Mouse (Mus musculus): Measurements from ENCODE around the gene Spata2l. TPM values are rescaled to one million over a fixed set of nuclear protein-coding genes. Genes with fewer than 3 reads are reported as not detected.
"Not testable (repeated sequence)": the region's sequence is repeated elsewhere in the genome, so short reads cannot be mapped to it uniquely, and the experiment has no call there.

Gene Spata2l
- polyA plus RNA-seq, 1 experiment = 46.3 TPM

GRCm38 (mm10) chr8:123211876-123212275 lies 24.2 kb downstream of the Spata2l start:
- no peak for DNase-seq (ENCODE audit: extremely low spot score in 1 of 2, low spot score in 1 of 2)

GRCm38 (mm10) chr8:123203571-123203970 lies 32.5 kb downstream of the Spata2l start:
- no peak for DNase-seq (ENCODE audit: extremely low spot score in 1 of 2, low spot score in 1 of 2)

DNA sequence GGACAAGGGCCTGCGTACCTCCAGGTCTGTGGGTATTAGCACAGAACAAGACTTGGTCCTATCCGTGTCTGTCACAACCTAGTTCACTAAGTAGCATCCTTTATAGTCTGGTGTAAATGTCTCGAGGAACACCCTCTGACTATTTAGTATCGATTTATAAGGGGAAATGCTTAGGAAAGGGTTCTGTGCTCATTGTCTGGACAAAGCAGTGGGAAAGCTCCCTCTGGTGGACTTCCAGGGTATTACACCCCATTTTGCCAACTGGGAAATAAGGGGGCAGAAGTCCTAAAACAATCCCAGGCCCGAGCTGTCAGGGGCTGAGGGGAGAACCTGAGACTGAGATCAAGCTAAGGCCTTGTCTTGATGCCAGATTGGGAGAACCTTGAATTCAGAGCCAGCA lies 33.7 kb downstream of the Spata2l start:
- peak in 1 of 2 experiments; percentile 87 for DNase-seq (ENCODE audit: extremely low spot score in 1 of 2, low spot score in 1 of 2)

GRCm38 (mm10) chr8:123199864-123200263 lies 36.2 kb downstream of the Spata2l start:
- DNase-seq (ENCODE audit: extremely low spot score in 1 of 2, low spot score in 1 of 2) = no peak

GRCm38 (mm10) chr8:123197016-123197415 lies 39.0 kb downstream of the Spata2l start:
- not testable (repeated sequence) for DNase-seq (ENCODE audit: extremely low spot score in 1 of 2, low spot score in 1 of 2)

DNA sequence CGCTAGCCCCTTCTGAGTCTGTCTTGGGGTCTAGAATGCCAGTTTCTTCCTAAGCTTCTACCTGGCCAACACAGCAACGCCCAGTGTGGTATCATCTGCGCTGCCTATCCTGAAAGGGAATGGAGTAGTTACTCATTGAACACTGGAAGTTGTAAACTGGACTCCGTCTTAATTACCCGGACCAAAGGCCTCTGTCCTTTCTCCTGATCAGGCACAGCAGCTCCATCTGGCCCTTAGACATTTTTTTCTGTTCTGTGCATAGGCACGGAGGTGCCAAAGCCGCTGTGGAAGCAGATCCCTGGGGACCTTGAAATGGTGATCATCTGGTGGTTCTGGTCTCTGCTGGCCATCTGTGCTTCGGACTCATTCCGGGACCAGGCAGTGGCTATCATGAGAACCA lies 42.3 kb downstream of the Spata2l start:
- no peak for DNase-seq (ENCODE audit: extremely low spot score in 1 of 2, low spot score in 1 of 2)

- DNase-seq (ENCODE audit: extremely low spot score in 1 of 2, low spot score in 1 of 2) = no peak
Measured at GRCm38 (mm10) chr8:123191908-123192307, 44.1 kb downstream of the Spata2l start.

GRCm38 (mm10) chr8:123190678-123191077 lies 45.4 kb downstream of the Spata2l start:
- peak; percentile 46 to 89 for DNase-seq (ENCODE audit: extremely low spot score in 1 of 2, low spot score in 1 of 2)

DNA sequence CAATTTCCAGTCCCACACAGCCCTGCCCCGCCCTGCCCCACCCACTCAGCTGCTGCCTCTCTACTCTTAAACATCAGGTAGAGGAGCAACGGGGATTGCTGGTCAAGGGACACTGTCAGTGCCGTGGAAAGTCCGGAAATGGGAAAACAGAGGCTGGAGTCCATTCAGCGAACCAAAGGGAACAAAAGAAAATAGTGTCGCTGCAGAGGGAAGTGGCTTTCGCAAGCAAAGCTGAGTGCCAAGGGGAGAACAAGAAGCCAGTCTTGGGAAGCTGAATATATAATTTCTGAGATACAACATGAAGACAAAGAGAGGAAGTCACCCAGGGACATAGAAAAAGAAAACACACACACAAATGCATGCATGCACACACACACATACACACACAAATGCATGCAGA lies 47.2 kb downstream of the Spata2l start:
- DNase-seq (ENCODE audit: extremely low spot score in 1 of 2, low spot score in 1 of 2) = no peak

- DNase-seq (ENCODE audit: extremely low spot score in 1 of 2, low spot score in 1 of 2) = no peak
Measured at GRCm38 (mm10) chr8:123188006-123188405, 48.0 kb downstream of the Spata2l start.

- no peak for DNase-seq (ENCODE audit: extremely low spot score in 1 of 2, low spot score in 1 of 2)
Measured at GRCm38 (mm10) chr8:123185566-123186409, 50.2 kb downstream of the Spata2l start, which contains the start of gene Dpep1. Gene Dpep1 (plus strand): TSS chr8:123186242.

GRCm38 (mm10) chr8:123181391-123181790 lies 54.6 kb downstream of the Spata2l start:
- DNase-seq (ENCODE audit: extremely low spot score in 1 of 2, low spot score in 1 of 2) = no peak

Other genes starting within 250 kb of the Spata2l start
- gene Ankrd11, start 194.0 kb downstream of the Spata2l start, polyA plus RNA-seq (2012; rRNA removed) = 97.3 and 101 TPM in 2 replicates
- 90.1 and 103 TPM in 2 replicates for gene Spg7, start 173.3 kb downstream of the Spata2l start, polyA plus RNA-seq (2012; rRNA removed)
- 1,060 and 1,106 TPM in 2 replicates for gene Rpl13, start 133.9 kb downstream of the Spata2l start, polyA plus RNA-seq (2012; rRNA removed)
- 145 and 196 TPM in 2 replicates for gene Cpne7, start 118.9 kb downstream of the Spata2l start, polyA plus RNA-seq (2012; rRNA removed)
- gene Sult5a1, start 77.9 kb downstream of the Spata2l start, polyA plus RNA-seq (2012; rRNA removed) = 0.80 and 0.98 TPM in 2 replicates
- 0.21 and 0.36 TPM in 2 replicates for gene Dpep1, start 50.0 kb downstream of the Spata2l start, polyA plus RNA-seq (2012; rRNA removed)
- 127 and 130 TPM in 2 replicates for gene Chmp1a, start 23.5 kb downstream of the Spata2l start, polyA plus RNA-seq (2012; rRNA removed)
- gene Spata33, start 23.4 kb downstream of the Spata2l start, polyA plus RNA-seq (2012; rRNA removed) = 9.3 and 9.7 TPM in 2 replicates
- 137 and 152 TPM in 2 replicates for gene Cdk10, start 11.4 kb downstream of the Spata2l start, polyA plus RNA-seq (2012; rRNA removed)
- gene Zfp276, start 18.0 kb upstream of the Spata2l start, polyA plus RNA-seq (2012; rRNA removed) = 27.4 and 32.1 TPM in 2 replicates
- gene Vps9d1, start 18.1 kb upstream of the Spata2l start, polyA plus RNA-seq (2012; rRNA removed) = 97.9 and 108 TPM in 2 replicates
- 3.1 and 4.1 TPM in 2 replicates for gene Fanca, start 82.3 kb upstream of the Spata2l start, polyA plus RNA-seq (2012; rRNA removed)
- 17.4 and 20.8 TPM in 2 replicates for gene Spire2, start 96.5 kb upstream of the Spata2l start, polyA plus RNA-seq (2012; rRNA removed)
- gene Tcf25, start 137.5 kb upstream of the Spata2l start, polyA plus RNA-seq (2012; rRNA removed) = 583 and 605 TPM in 2 replicates
- gene Mc1r, start 170.9 kb upstream of the Spata2l start, polyA plus RNA-seq (2012; rRNA removed) = 0.04 and 0.06 TPM in 2 replicates
- 668 and 684 TPM in 2 replicates for gene Tubb3, start 175.2 kb upstream of the Spata2l start, polyA plus RNA-seq (2012; rRNA removed)
- 41.5 and 41.8 TPM in 2 replicates for gene Def8, start 187.3 kb upstream of the Spata2l start, polyA plus RNA-seq (2012; rRNA removed)
- gene Afg3l1, start 241.7 kb upstream of the Spata2l start, polyA plus RNA-seq (2012; rRNA removed) = 24.3 and 26.3 TPM in 2 replicates

Data from frontal cortex, adult 2 months (tissue).